Mouse (Mus musculus) forebrain, postnatal 0 days (tissue): ENCODE data around the gene Megf6. TPM values are rescaled to one million over a fixed set of nuclear protein-coding genes. Genes with fewer than 3 reads are reported as not detected.
A peak's percentile ranks its signal among the peaks of the same experiment; 100 is the strongest.

Experiments
- ATAC-seq: fragments of 200-750 bp; cut with Nextera tagmentation; 2 replicates; pipeline ENCODE4 v1.8.0; 2017; ENCODE audit warnings: mild to moderate bottlenecking, moderate library complexity
- DNase-seq: peaks from one replicate; pipeline ENCODE4 v3.0.0-alpha.2; 2015
- H3K27ac ChIP-seq: fragments of 300-500 bp; sonication (generic); 2 replicates; pipeline ENCODE4 v1.5.1; 2014; ENCODE audit warnings: low read depth, mild to moderate bottlenecking, antibody characterized with exemption, low read length, moderate library complexity, mixed read lengths
- H3K27me3 ChIP-seq: fragments of 300-500 bp; sonication (generic); 2 replicates; pipeline ENCODE4 v1.6.1; 2014; ENCODE audit warnings: mild to moderate bottlenecking, low read length, mixed read lengths; ENCODE audit not compliant: insufficient read depth
- H3K36me3 ChIP-seq: fragments of 300-500 bp; sonication (generic); 2 replicates; pipeline ENCODE4 v1.6.1; 2014; ENCODE audit warnings: mild to moderate bottlenecking, moderate library complexity; ENCODE audit not compliant: insufficient read depth
- H3K4me1 ChIP-seq: fragments of 300-500 bp; sonication (generic); 2 replicates; pipeline ENCODE4 v1.6.1; 2014; ENCODE audit warnings: antibody characterized with exemption; ENCODE audit not compliant: insufficient read depth
- H3K4me2 ChIP-seq: fragments of 300-500 bp; sonication (generic); 2 replicates; pipeline ENCODE4 v1.6.1; 2014; ENCODE audit warnings: low read depth, mild to moderate bottlenecking, moderate library complexity
- H3K4me3 ChIP-seq: fragments of 300-500 bp; sonication (generic); 2 replicates; pipeline ENCODE4 v1.5.1; 2014; ENCODE audit warnings: low read depth, low read length, mixed read lengths
- H3K9ac ChIP-seq: fragments of 300-500 bp; sonication (generic); 2 replicates; pipeline ENCODE4 v1.6.1; 2014; ENCODE audit warnings: mild to moderate bottlenecking
- H3K9me3 ChIP-seq: fragments of 300-500 bp; sonication (generic); 2 replicates; pipeline ENCODE4 v1.6.1; 2016; ENCODE audit warnings: low read length
- CTCF ChIP-seq: sonication (generic); IDR thresholded peaks from 2 replicates; pipeline ENCODE4 v1.5.1; 2016; ENCODE audit warnings: antibody characterized with exemption, control low read depth, low read depth
- WGBS: fragments of 180-500 bp; shearing (Covaris S2); extraction: QIAGEN DNeasy Blood & Tissue Kit; methylation state at CpG from one replicate; pipeline ENCODE4 v1.1.7; 2014; 5-methylcytosine and 5-hydroxymethylcytosine counted together
- polyA plus RNA-seq: library from polyadenylated mRNA; unstranded; fragments of >200 nt; fragmentation: Nextera tagmentation; extraction: Ambion mirVana; gene quantifications from 2 replicates; pipeline ENCODE4 v1.2.1, GENCODE M21; 2015
- total RNA-seq: library from RNA; depleted of rRNA; stranded (reverse); fragments of >200 nt; gene quantifications from 2 replicates; pipeline ENCODE4 v1.2.3, GENCODE M21; 2014

The Megf6 gene
- total and polyA plus RNA-seq, 2 experiments from 2014 or later, result 7.7 to 36.5 TPM

DNA sequence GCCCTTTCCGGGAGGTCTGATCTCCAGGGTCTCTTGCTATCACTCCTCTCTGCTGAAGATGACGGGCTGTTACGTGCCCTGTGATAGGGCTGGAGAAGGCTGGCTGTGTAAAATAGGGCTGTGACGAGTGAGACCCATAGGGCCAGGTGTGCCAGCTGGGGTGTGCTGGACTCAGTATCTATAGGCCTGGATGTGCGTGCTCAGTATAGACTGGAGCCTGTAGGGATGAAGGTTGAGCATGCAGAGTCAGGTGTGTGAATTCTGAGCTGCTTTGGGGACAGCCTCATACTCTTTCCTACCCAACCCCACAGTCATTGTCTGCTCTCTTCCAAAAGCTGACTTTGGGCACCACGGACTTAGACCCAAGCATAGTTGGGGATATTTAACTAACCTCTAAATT is 27.4 kb downstream of the Megf6 start:
- no peaks in the 10 kb centered on the region for H3K4me1 ChIP-seq
- no peaks in the 10 kb centered on the region for H3K36me3 ChIP-seq
- no peak overlapping the region for H3K4me3 ChIP-seq
- peaks cover 3% of the 10 kb centered on the region; the same call in 1 of the 2 replicates for H3K9me3 ChIP-seq
- H3K27ac ChIP-seq, result no peak overlapping the region
- TF ChIP-seq CTCF, result no peak
- WGBS, result 63% methylated on average over 6 of the region's 6 CpGs
- DNase-seq, result no peak
- H3K27me3 ChIP-seq, result no peaks in the 10 kb centered on the region
- H3K9ac ChIP-seq, result no peak overlapping the region
- ATAC-seq, result no peak
- no peak overlapping the region for H3K4me2 ChIP-seq

DNA sequence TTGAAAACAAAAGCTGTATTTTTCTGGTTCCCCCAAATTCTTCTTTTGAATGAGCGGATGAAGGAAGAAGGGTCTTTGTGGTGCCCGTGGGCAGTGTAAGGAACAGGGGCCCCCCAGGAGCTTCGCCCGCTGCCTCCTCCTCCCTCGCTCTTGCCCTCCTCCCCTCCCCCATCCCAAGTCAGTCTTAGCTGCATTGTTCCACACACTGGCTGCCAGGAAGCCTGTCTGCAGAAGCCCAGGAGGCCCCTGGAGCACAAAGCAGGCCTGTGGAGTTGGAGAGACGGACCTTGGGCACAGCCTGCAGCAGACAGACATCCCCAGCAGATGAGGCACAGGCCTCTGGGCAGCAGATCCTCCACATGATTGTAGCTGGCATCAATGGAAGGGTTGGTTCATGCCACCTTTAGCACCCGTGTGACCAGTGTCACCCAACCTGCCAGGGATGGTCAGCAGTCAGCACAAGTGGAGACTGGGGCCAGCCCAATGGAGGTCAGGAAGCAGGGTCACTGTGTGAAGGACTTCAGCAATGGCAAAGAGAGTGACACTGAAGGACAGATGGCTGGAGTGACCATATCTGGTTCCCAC is 27.9 kb downstream of the Megf6 start:
- no peak for TF ChIP-seq CTCF
- H3K9me3 ChIP-seq, result peaks cover 3% of the 10 kb centered on the region; the same call in 1 of the 2 replicates
- 15% methylated on average over 7 of the region's 7 CpGs for WGBS
- no peaks in the 10 kb centered on the region for H3K27me3 ChIP-seq
- H3K36me3 ChIP-seq, result no peaks in the 10 kb centered on the region
- H3K9ac ChIP-seq, result no peak overlapping the region
- DNase-seq (no peak), ATAC-seq (no peak)
- no peak overlapping the region for H3K4me2 ChIP-seq
- no peaks in the 10 kb centered on the region for H3K4me1 ChIP-seq
- no peak overlapping the region for H3K4me3 ChIP-seq
- no peak overlapping the region for H3K27ac ChIP-seq

DNA sequence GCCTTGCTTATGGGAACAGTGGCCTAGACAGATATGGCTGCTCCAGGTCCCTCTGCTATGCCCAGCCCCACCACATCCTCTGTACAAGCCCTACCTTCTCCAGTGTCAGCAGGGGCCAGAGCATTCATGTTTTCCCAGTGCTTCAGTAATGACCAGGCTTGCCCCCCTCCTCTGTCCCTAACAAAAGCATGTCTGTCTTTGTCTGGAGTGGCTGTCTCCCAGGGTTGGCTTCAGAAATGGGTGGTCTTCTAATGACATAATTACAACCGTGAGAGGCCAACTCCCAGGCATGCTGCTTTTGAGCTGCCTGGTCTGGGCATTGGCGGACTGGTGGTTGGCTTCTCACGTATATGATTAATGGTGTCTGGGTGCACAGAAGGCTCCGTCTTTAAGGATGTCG is 31.0 kb downstream of the Megf6 start:
- DNase-seq (no peak), ATAC-seq (no peak)
- no peak overlapping the region for H3K9ac ChIP-seq
- no peaks in the 10 kb centered on the region for H3K9me3 ChIP-seq
- no peaks in the 10 kb centered on the region for H3K4me1 ChIP-seq
- H3K4me3 ChIP-seq, result no peak overlapping the region
- H3K4me2 ChIP-seq, result no peak overlapping the region
- no peaks in the 10 kb centered on the region for H3K36me3 ChIP-seq
- no peaks in the 10 kb centered on the region for H3K27me3 ChIP-seq
- 66% methylated on average over 5 of the region's 5 CpGs for WGBS
- no peak overlapping the region for H3K27ac ChIP-seq
- no peak for TF ChIP-seq CTCF

DNA sequence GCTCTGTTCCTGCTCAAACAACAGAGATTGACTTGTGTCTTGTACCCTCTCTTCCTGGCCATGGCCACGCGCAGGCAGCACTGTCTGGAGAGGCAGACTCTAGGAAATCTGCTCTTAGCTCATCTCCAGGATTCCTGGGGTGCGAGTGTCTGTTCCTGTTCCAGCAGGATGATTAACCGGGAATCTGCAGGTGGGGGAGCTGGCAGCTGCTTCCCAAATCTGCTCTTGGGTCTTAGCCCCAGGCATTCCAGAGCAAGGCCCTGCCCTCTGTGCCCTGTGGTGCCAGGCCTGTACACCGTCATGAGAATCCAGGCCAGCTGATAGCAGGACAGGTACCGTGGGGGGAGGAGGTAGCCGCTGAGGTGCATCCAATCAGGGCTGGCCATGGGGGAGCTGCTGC is 34.0 kb downstream of the Megf6 start:
- Histone ChIP-seq H3K27me3 (no peaks in the 10 kb centered on the region), H3K4me1 (no peaks in the 10 kb centered on the region), H3K9me3 (no peaks in the 10 kb centered on the region), H3K36me3 (no peaks in the 10 kb centered on the region), H3K4me3 (no peak overlapping the region), H3K9ac (no peak overlapping the region), H3K4me2 (no peak overlapping the region), H3K27ac (no peak overlapping the region)
- ATAC-seq, result no peak
- DNase-seq, result no peak
- no peak for TF ChIP-seq CTCF
- WGBS, result 70% methylated on average over 7 of the region's 7 CpGs

DNA sequence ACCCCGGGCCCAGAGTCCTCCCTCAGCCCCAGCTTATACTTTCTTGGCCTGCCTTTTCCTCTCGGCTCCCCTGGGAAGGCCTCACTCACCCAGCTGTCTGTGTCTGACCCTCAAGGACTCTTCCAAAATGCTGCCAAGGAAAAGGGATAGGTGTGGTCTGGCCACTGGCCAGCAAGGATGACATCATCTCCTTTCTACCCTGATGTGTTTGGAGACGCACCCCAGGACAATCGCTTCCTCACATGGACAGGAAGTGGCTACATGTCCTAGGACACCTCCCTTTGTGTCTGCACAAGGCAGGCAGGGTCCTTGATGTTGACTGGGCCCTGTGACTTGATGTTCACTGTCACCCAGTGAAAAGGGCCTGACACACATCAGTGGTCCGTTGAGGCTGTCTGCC is 34.9 kb downstream of the Megf6 start:
- 67% methylated on average over 5 of the region's 5 CpGs for WGBS
- no peaks in the 10 kb centered on the region for H3K4me1 ChIP-seq
- ATAC-seq, result no peak

DNA sequence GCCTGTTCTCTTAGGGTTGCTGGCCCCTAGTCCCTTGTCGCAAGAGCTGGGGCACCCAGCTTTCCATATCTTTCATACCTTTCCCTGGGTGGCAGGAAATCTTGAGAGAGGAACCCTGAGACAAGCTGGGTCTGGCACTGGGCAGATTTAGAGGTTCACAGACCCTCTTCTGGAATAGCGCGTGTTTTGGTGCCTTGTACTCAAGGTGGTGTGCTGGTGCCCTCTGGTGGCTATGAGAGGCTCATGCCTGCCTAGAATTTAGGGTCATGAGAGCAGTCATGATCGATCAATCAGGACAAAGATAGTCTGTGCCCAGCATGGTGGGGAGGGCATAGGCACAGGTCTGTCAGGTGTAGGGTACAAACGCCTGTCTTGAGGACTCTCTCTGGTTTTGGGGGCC is 36.7 kb downstream of the Megf6 start:
- DNase-seq (peak; percentile 84), ATAC-seq (peak; percentile 81)
- no peaks in the 10 kb centered on the region for H3K4me1 ChIP-seq

More for the DNA sequence above, 34.9 kb downstream of the Megf6 start:
- Histone ChIP-seq H3K4me3 (no peak overlapping the region), H3K36me3 (no peaks in the 10 kb centered on the region), H3K9me3 (no peaks in the 10 kb centered on the region), H3K9ac (no peak overlapping the region), H3K4me2 (no peak overlapping the region), H3K27ac (no peak overlapping the region), H3K27me3 (no peaks in the 10 kb centered on the region)
- no peak for DNase-seq
- no peak for TF ChIP-seq CTCF

DNA sequence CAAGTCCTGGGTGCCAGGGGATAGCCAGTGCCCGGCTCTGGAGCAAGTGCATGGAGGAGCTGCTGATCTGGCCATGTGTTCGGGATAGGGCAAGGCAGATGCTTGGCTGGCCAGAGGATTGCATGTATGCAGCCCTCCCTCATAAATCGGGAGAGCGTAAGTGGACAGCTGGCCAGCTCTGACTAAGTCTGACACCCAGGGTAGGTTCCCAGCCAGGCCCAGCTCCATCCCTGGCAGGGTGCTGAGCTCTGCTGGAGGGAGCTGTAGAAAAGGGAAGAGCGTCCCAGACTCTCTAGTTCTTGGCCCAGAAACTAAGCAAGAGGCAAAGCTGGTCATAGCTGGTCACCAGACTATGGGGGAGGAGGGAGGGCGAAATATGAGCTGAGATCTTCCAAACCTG is 38.5 kb downstream of the Megf6 start:
- no peak for TF ChIP-seq CTCF
- WGBS, result 67% methylated on average over 6 of the region's 6 CpGs
- no peaks in the 10 kb centered on the region for H3K27me3 ChIP-seq
- no peaks in the 10 kb centered on the region for H3K9me3 ChIP-seq
- DNase-seq, result no peak
- no peak overlapping the region for H3K27ac ChIP-seq
- no peak for ATAC-seq
- H3K4me3 ChIP-seq, result no peak overlapping the region
- H3K4me1 ChIP-seq, result no peaks in the 10 kb centered on the region
- H3K4me2 ChIP-seq, result no peak overlapping the region
- H3K9ac ChIP-seq, result no peak overlapping the region
- no peaks in the 10 kb centered on the region for H3K36me3 ChIP-seq

More for the DNA sequence above, 36.7 kb downstream of the Megf6 start:
- H3K4me2 ChIP-seq, result no peak overlapping the region
- no peaks in the 10 kb centered on the region for H3K36me3 ChIP-seq
- H3K27ac ChIP-seq, result no peak overlapping the region
- H3K9me3 ChIP-seq, result no peaks in the 10 kb centered on the region
- WGBS, result 18% methylated on average over 5 of the region's 5 CpGs
- peak; percentile 97 for TF ChIP-seq CTCF
- no peak overlapping the region for H3K4me3 ChIP-seq
- H3K9ac ChIP-seq, result no peak overlapping the region
- H3K27me3 ChIP-seq, result no peaks in the 10 kb centered on the region
